Mouse (Mus musculus): Measurements from ENCODE around the gene Tubgcp5. TPM values are rescaled to one million over a fixed set of nuclear protein-coding genes. Genes with fewer than 3 reads are reported as not detected.
"Not testable (repeated sequence)": the region's sequence is repeated elsewhere in the genome, so short reads cannot be mapped to it uniquely, and the experiment has no call there.

Gene Tubgcp5
- total and polyA plus RNA-seq, 3 experiments: 13.7 to 14.9 TPM; not detected in 1

DNA sequence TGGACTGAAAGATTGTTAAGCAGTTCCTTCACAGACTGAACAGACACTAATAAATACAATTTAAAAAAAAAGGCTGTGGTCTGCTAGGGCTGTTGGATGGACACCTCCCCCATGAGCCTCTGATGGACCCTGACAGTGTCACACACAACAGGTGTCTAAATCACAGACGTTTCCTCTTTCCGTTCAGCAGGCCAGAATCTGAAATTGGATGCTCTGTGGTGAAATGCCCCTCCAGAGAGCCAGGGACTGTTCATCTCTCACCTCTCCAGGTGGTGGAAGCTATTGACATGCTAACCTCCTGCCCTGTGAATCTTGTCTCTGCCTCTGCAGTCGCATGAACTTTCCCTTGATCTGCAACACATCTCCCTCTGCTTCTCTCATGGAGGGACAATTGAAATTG lies 11.5 kb upstream of the Tubgcp5 start:
- Histone ChIP-seq H3K9me3 (replicated peaks; ENCODE audit: insufficient read depth, low read length) (no peaks in the 10 kb centered on the region), H3K4me3 (ENCODE audit: control insufficient read depth in 1 of 2, insufficient read depth in 1 of 2, low read depth in 2 of 2, low read length in 2 of 2) (no peak overlapping the region), H3K27me3 (ENCODE audit: control insufficient read depth in 1 of 2, insufficient read depth in 2 of 2, low read length in 2 of 2) (peaks cover 9 to 10% of the 10 kb centered on the region in 2 experiments), H3K4me1 (ENCODE audit: control insufficient read depth in 1 of 2, insufficient read depth in 2 of 2, low read length in 2 of 2) (no peaks in the 10 kb centered on the region), H3K27ac (ENCODE audit: control insufficient read depth, low read depth, low read length) (no peak overlapping the region), H3K79me2 (ENCODE audit: control insufficient read depth, insufficient read depth, low read length, poor library complexity) (no peaks in the 10 kb centered on the region), H3K36me3 (ENCODE audit: control insufficient read depth in 1 of 2, insufficient read depth in 2 of 2, low read length in 2 of 2) (no peaks in the 10 kb centered on the region), H3K9ac (ENCODE audit: control insufficient read depth, low read depth, low read length, poor library complexity, severe bottlenecking) (no peak overlapping the region)
- TF ChIP-seq POLR2AphosphoS5 (IDR thresholded peaks at IDR 0.05; ENCODE audit: borderline replicate concordance, low read depth, low read length) (no peak), TAL1 (IDR thresholded peaks at IDR 0.05; ENCODE audit: low read length) (no peak), CHD2 (IDR thresholded peaks at IDR 0.05; ENCODE audit: low read length) (no peak), GATA1 (IDR thresholded peaks at IDR 0.05; ENCODE audit: low read depth, low read length) (no peak), TBP (IDR thresholded peaks at IDR 0.05; ENCODE audit: low read depth, low read length) (no peak), ELF1 (IDR thresholded peaks at IDR 0.05; ENCODE audit: low read depth, low read length) (no peak), EP300 (IDR thresholded peaks at IDR 0.05; ENCODE audit: low read depth in 1 of 2, low read length in 2 of 2) (no peak), SIN3A (IDR thresholded peaks at IDR 0.05; ENCODE audit: low read length) (no peak), NRF1 (IDR thresholded peaks at IDR 0.05; ENCODE audit: insufficient read depth, low read depth, low read length, poor library complexity, severe bottlenecking) (no peak)
- DNase-seq (ENCODE audit: low read depth, low spot score): no peak

DNA sequence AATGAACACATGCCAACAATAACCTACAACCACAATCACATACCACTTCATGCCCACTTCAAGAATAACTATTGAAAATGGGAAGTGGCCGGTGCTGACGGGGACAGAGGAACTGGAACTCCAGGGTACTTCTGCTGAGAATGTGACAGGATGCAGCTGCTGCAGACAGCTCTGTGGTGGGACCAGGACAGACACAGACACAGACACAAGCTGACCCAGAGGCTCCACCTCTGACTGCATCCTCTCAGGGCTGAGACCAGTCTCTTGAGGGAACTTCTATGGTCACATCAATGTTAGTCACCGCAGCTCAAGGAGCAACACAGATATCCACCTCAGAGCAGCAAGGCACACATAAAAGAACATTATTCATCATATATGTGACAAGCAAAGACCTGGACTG lies 9.4 kb upstream of the Tubgcp5 start:
- peaks cover 11 to 13% of the 10 kb centered on the region in 2 experiments for H3K27me3 ChIP-seq (ENCODE audit: control insufficient read depth in 1 of 2, insufficient read depth in 2 of 2, low read length in 2 of 2)
- H3K36me3 ChIP-seq (ENCODE audit: control insufficient read depth in 1 of 2, insufficient read depth in 2 of 2, low read length in 2 of 2): no peaks in the 10 kb centered on the region
- no peak overlapping the region for H3K4me3 ChIP-seq (ENCODE audit: control insufficient read depth in 1 of 2, insufficient read depth in 1 of 2, low read depth in 2 of 2, low read length in 2 of 2)
- H3K9ac ChIP-seq (ENCODE audit: control insufficient read depth, low read depth, low read length, poor library complexity, severe bottlenecking): no peak overlapping the region
- H3K79me2 ChIP-seq (ENCODE audit: control insufficient read depth, insufficient read depth, low read length, poor library complexity): no peaks in the 10 kb centered on the region
- no peak for DNase-seq (ENCODE audit: low read depth, low spot score)
- no peak for TF ChIP-seq TCF12 (IDR thresholded peaks at IDR 0.05; ENCODE audit: low read depth, low read length)
- no peak for TF ChIP-seq CHD2 (IDR thresholded peaks at IDR 0.05; ENCODE audit: low read length)
- no peak for TF ChIP-seq SMC3 (IDR thresholded peaks at IDR 0.05; ENCODE audit: low read depth, low read length)
- no peak for TF ChIP-seq JUND (IDR thresholded peaks at IDR 0.05; ENCODE audit: low read depth, low read length)
- TF ChIP-seq ZNF384 (IDR thresholded peaks at IDR 0.05; ENCODE audit: low read depth, low read length): no peak
- TF ChIP-seq POLR2A (IDR thresholded peaks at IDR 0.05; ENCODE audit: control insufficient read depth in 1 of 2, insufficient read depth in 1 of 2, low read depth in 1 of 2, low read length in 2 of 2, poor library complexity in 1 of 2): no peak
- TF ChIP-seq UBTF (IDR thresholded peaks at IDR 0.05; ENCODE audit: borderline replicate concordance, insufficient read depth, low read depth, low read length): no peak
- TF ChIP-seq MAX (IDR thresholded peaks at IDR 0.05; ENCODE audit: low read length): no peak
- no peak for TF ChIP-seq RCOR1 (IDR thresholded peaks at IDR 0.05; ENCODE audit: low read depth, low read length)
- TF ChIP-seq NELFE (IDR thresholded peaks at IDR 0.05; ENCODE audit: low read depth, low read length): no peak
- TF ChIP-seq GABPA (IDR thresholded peaks at IDR 0.05; ENCODE audit: low read depth, low read length): no peak
- TF ChIP-seq MAFK (IDR thresholded peaks at IDR 0.05; ENCODE audit: borderline replicate concordance, low read depth, low read length): no peak
- no peak for TF ChIP-seq NRF1 (IDR thresholded peaks at IDR 0.05; ENCODE audit: insufficient read depth, low read depth, low read length, poor library complexity, severe bottlenecking)
- TF ChIP-seq RAD21 (IDR thresholded peaks at IDR 0.05; ENCODE audit: low read depth, low read length): no peak
- TF ChIP-seq TAL1 (IDR thresholded peaks at IDR 0.05; ENCODE audit: low read length): no peak
- no peak for TF ChIP-seq SIN3A (IDR thresholded peaks at IDR 0.05; ENCODE audit: low read length)
- no peak for TF ChIP-seq BHLHE40 (IDR thresholded peaks at IDR 0.05; ENCODE audit: borderline replicate concordance, low read depth, low read length)
- no peak for TF ChIP-seq ZMIZ1 (IDR thresholded peaks at IDR 0.05; ENCODE audit: low read depth, low read length)
- no peak for TF ChIP-seq ELF1 (IDR thresholded peaks at IDR 0.05; ENCODE audit: low read depth, low read length)
- H3K9me3 ChIP-seq (replicated peaks; ENCODE audit: insufficient read depth, low read length): no peaks in the 10 kb centered on the region
- H3K27ac ChIP-seq (ENCODE audit: control insufficient read depth, low read depth, low read length): no peak overlapping the region
- H3K4me1 ChIP-seq (ENCODE audit: control insufficient read depth in 1 of 2, insufficient read depth in 2 of 2, low read length in 2 of 2): no peaks in the 10 kb centered on the region

DNA sequence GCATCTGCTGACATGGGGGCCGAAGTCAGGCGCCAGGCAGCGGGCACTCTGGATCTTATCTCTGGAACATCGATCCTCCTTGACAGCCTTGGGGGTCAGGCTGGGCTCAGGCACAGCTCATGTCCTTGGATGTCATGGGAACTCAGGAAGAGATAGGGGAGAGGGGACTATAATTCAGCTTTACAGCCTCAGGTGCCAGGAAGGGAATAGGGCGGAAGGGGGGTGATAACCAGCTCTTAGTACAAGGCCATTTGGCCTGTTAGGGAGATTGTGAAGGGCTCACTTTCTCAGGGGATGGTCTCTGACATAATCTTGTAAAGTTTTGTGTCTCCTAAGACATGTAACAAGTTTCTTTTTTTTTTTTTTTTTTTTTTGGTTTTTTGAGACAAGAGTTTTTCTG lies 3.4 kb upstream of the Tubgcp5 start:
- H3K9ac ChIP-seq (ENCODE audit: control insufficient read depth, low read depth, low read length, poor library complexity, severe bottlenecking); H3K36me3 ChIP-seq (ENCODE audit: control insufficient read depth in 1 of 2, insufficient read depth in 2 of 2, low read length in 2 of 2); H3K27me3 ChIP-seq (ENCODE audit: control insufficient read depth in 1 of 2, insufficient read depth in 2 of 2, low read length in 2 of 2); H3K4me3 ChIP-seq (ENCODE audit: control insufficient read depth in 1 of 2, insufficient read depth in 1 of 2, low read depth in 2 of 2, low read length in 2 of 2); DNase-seq (ENCODE audit: low read depth, low spot score); H3K9me3 ChIP-seq (replicated peaks; ENCODE audit: insufficient read depth, low read length); H3K4me1 ChIP-seq (ENCODE audit: control insufficient read depth in 1 of 2, insufficient read depth in 2 of 2, low read length in 2 of 2); H3K27ac ChIP-seq (ENCODE audit: control insufficient read depth, low read depth, low read length): not testable (repeated sequence)
- peaks cover 13% of the 10 kb centered on the region for H3K79me2 ChIP-seq (ENCODE audit: control insufficient read depth, insufficient read depth, low read length, poor library complexity)
